Mouse (Mus musculus) hindbrain, embryonic 11.5 days (tissue): ENCODE data around the gene Gm17019. TPM values are rescaled to one million over a fixed set of nuclear protein-coding genes. Genes with fewer than 3 reads are reported as not detected.
"Not testable (repeated sequence)": the region's sequence is repeated elsewhere in the genome, so short reads cannot be mapped to it uniquely, and the experiment has no call there.

Experiments
- ATAC-seq: fragments of 200-750 bp; cut with Nextera tagmentation; 2 replicates; pipeline ENCODE4 v1.8.0; 2017; ENCODE audit warnings: mild to moderate bottlenecking, moderate TSS enrichment, moderate library complexity; ENCODE audit not compliant: low FRiP score
- DNase-seq: peaks from one replicate; pipeline ENCODE4 v3.0.0-alpha.2; 2015; ENCODE audit warnings: low spot score
- H3K27ac ChIP-seq: fragments of 300-500 bp; sonication (generic); 2 replicates; pipeline ENCODE4 v1.5.1; 2014; ENCODE audit warnings: mild to moderate bottlenecking, low read depth, low read length
- H3K27me3 ChIP-seq: fragments of 300-500 bp; sonication (generic); 2 replicates; pipeline ENCODE4 v1.6.1; 2014; ENCODE audit warnings: mild to moderate bottlenecking, low read length, moderate library complexity, mixed read lengths; ENCODE audit not compliant: control insufficient read depth, insufficient read depth
- H3K36me3 ChIP-seq: fragments of 300-500 bp; sonication (generic); 2 replicates; pipeline ENCODE4 v1.6.1; 2014; ENCODE audit warnings: mild to moderate bottlenecking, low read length, moderate library complexity, mixed read lengths; ENCODE audit not compliant: control insufficient read depth, insufficient read depth
- H3K4me1 ChIP-seq: fragments of 300-500 bp; sonication (generic); replicated peaks from 2 replicates; pipeline ENCODE4 v1.6.1; 2014; ENCODE audit warnings: low read length, mixed read lengths; ENCODE audit not compliant: control insufficient read depth, insufficient read depth
- H3K4me2 ChIP-seq: fragments of 300-500 bp; sonication (generic); replicated peaks from 2 replicates; pipeline ENCODE4 v1.6.1; 2014; ENCODE audit warnings: mild to moderate bottlenecking, low read depth, low read length
- H3K4me3 ChIP-seq: fragments of 300-500 bp; sonication (generic); 2 replicates; pipeline ENCODE4 v1.5.1; 2014; ENCODE audit warnings: low read depth, low read length
- H3K9ac ChIP-seq: fragments of 300-500 bp; sonication (generic); 2 replicates; pipeline ENCODE4 v1.6.1; 2014; ENCODE audit warnings: low read depth, low read length
- H3K9me3 ChIP-seq: fragments of 300-500 bp; sonication (generic); 2 replicates; pipeline ENCODE4 v1.6.1; 2016; ENCODE audit warnings: low read length; ENCODE audit not compliant: control insufficient read depth
- WGBS: fragments of 180-500 bp; shearing (Covaris S2); extraction: QIAGEN DNeasy Blood & Tissue Kit; methylation state at CpG from one replicate; pipeline ENCODE4 v1.1.7; 2014; 5-methylcytosine and 5-hydroxymethylcytosine counted together
- polyA plus RNA-seq: library from polyadenylated mRNA; unstranded; fragments of >200 nt; fragmentation: Nextera tagmentation; extraction: Ambion mirVana; gene quantifications from 2 replicates; pipeline ENCODE4 v1.2.1, GENCODE M21; 2014

Gene Gm17019
- polyA plus RNA-seq, 1 experiment from 2014 or later: not detected

DNA sequence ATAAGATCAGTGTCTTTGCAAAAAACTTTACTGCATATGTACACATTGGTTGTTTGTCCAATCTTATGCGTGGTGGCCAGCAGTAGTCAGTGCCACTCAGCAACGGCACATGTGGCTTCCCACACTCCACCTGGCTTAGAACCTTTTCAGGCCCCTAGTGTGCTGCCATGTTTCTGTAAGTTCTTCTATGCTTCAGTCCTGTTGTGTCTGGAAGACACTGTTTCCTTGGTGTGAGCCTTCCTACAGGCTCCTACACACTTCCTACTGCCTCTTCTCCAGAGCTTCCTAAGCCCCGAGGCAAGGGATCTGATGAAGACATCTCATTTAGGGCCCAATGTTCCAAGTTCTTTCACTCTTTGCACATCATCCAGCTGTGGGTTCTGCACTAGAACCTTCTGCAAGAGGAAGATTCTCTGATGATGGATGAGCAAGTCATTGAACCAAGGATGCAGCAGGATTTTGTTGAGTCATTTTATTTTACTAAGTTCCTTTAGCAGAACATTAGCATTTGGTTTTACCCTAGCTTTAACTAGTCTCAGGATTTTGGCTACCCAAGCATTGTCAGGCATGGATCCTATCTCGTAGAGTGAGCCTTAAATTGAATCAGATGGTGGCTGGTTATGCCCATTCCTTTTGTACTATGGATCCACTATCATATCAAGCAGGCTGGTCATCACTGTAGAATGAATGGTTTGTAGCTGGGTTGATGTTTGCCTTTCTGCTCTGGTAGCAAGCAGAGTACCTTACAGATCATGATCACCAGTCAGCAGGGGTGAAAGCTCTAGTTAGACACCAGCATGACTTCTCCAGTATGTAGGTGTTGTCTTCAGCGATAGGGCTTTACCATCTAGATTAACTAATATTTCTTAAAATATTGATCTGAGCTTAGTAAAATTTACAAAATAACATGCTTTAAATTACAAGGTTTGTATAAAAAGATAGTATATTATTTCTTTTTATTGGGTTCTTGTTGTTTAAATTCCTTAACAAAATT is 27.9 kb downstream of the Gm17019 start:
- H3K27ac ChIP-seq, H3K27me3 ChIP-seq, H3K36me3 ChIP-seq, H3K4me1 ChIP-seq, DNase-seq, H3K4me2 ChIP-seq, H3K9ac ChIP-seq, H3K9me3 ChIP-seq, H3K4me3 ChIP-seq: not testable (repeated sequence)
- 73% methylated on average over 5 of the region's 5 CpGs for WGBS
- peak; percentile 92 for ATAC-seq

DNA sequence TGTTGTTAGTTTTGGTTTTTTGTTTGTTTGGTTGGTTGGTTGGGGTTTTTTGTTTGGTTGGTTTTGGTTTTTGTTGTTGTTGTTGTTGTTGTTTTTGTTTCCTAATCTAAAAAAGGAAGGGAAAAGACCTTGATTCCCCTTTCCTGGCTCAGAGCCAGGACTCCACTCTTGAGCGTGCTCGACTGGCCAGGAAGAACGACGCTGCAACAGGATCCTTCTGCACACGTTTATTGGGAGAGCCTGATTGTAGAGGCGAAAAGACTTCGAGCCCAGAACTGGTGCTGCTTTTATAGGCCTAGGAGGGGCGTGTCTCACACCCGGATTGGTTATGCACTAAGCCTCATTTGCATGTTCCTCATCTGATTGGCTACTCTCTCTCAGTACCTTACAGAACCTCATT is 34.7 kb downstream of the Gm17019 start:
- not testable (repeated sequence) for H3K4me1 ChIP-seq, H3K9me3 ChIP-seq, H3K9ac ChIP-seq, H3K27me3 ChIP-seq, H3K4me3 ChIP-seq, H3K27ac ChIP-seq, DNase-seq, H3K4me2 ChIP-seq, H3K36me3 ChIP-seq
- WGBS: 76% methylated on average over 9 of the region's 9 CpGs
- ATAC-seq: peak; percentile 59; the same call in 1 of the 2 replicates

DNA sequence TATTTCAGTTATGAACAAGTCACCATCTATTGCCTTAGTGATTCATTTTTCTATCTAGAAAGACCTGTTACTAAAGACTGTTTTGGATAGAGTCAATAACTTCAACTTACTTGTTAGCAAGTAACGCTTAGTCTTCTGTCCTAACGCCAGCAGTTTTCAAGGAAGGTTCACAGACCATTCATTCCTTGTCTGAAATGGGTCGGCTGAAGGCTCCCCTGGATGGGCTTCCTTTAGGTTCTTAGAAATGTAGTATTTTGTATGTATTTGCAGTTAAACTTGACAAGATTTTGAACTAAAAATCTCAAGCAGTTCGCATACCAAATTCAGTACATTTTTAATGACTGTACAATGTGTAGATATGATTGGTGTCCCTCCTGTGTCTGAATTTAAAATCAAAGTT is 35.2 kb downstream of the Gm17019 start:
- DNase-seq (peak; percentile 3), ATAC-seq (peak; percentile 47; the same call in 1 of the 2 replicates)

DNA sequence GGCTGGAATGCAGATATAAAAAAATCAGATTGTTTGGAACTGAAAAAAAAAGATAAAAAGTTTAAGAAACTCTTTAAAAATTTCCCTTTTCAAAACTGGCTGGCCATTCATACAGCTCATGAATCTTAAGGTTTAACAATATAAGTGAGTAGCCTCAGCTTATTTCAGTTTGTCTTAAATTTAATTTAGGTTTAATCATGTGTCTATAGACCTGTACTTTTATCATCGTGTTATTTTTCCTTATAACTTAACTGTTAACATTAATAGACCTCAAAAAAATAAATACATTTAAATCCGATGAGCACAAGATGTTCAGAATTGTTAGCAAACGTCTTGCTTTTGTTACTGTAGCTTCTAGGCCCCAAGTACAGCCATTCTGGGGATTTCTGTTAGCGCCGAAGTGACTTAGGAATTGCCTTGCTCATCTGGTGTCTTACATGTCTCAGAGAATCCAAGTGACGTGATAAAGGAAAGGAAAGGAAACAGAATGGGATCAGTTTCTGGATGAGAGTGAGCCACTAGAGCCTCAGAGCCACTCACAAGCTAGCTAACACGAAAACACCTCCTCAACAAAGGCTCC is 36.0 kb downstream of the Gm17019 start:
- H3K9ac ChIP-seq, H3K27me3 ChIP-seq, H3K9me3 ChIP-seq, H3K4me3 ChIP-seq, H3K27ac ChIP-seq, H3K36me3 ChIP-seq, H3K4me1 ChIP-seq, H3K4me2 ChIP-seq, DNase-seq: not testable (repeated sequence)
- peak; percentile 71; the same call in 1 of the 2 replicates for ATAC-seq
- 73% methylated on average over 6 of the region's 7 CpGs for WGBS

More for the DNA sequence above, 35.2 kb downstream of the Gm17019 start:
- H3K36me3 ChIP-seq, H3K9me3 ChIP-seq, H3K4me2 ChIP-seq, H3K9ac ChIP-seq, H3K27me3 ChIP-seq, H3K4me3 ChIP-seq, H3K27ac ChIP-seq, H3K4me1 ChIP-seq: not testable (repeated sequence)
- WGBS: 84% methylated on average over 4 of the region's 4 CpGs

DNA sequence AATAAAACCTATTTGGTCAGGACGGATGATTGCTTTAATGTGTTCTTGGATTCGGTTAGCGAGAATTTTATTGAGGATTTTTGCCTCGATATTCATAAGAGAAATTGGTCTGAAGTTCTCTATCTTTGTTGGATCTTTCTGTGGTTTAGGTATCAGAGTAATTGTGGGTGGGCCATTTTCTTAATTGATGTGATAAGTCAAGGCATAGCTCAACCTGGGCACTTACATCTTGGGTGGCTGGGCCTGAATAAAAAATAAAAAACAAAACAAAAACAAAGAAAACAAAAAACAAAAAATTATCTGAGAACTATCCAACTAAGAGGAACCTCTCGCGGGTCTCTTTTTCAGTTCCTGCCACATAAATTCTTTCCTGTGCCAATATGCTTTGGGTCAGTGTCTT is 38.7 kb downstream of the Gm17019 start:
- 91% methylated on average over 6 of the region's 6 CpGs for WGBS
- H3K4me2 ChIP-seq: not testable (repeated sequence)

DNA sequence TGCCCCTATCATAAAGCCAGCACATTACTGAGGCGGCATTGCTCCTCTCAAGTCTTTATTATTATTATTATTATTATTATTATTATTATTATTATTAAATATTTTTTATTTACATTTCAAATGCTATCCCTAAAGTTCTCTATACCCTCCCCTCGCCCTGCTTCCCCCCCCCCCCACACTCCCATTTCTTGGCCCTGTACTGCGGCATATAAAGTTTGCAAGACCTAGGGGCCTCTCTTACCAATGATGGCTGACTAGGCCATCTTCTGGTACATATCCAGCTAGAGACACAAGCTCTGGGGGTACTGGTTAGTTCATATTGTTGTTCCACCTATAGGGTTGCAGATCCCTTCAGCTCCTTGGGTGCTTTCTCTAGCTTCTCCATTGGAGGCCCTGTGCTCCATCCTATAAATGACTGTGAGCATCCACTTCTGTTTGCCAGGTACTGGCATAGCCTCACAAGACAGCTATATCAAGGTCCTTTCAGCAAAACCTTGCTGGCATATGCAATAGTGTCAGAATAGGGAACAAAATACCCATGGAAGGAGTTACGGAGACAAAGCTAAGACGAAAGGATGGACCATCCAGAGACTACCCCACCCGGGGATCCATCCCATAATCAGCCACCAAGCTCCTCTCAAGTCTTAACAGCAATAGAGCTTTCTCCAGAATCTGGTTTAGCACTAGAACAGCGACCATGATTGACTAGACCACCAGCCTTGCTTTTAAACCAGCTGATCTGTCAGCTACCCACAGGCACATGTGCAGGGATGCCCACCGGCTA is 42.2 kb downstream of the Gm17019 start:
- H3K27ac ChIP-seq, H3K4me2 ChIP-seq, H3K9me3 ChIP-seq, H3K4me1 ChIP-seq, H3K4me3 ChIP-seq, H3K36me3 ChIP-seq, DNase-seq, H3K9ac ChIP-seq, H3K27me3 ChIP-seq: not testable (repeated sequence)
- peak; percentile 75 for ATAC-seq
- 82% methylated on average over 7 of the region's 8 CpGs for WGBS

More for the DNA sequence above, 38.7 kb downstream of the Gm17019 start:
- H3K27me3 ChIP-seq, DNase-seq, H3K36me3 ChIP-seq, H3K27ac ChIP-seq, H3K9me3 ChIP-seq, H3K4me1 ChIP-seq, H3K9ac ChIP-seq, H3K4me3 ChIP-seq: not testable (repeated sequence)
- ATAC-seq: peak; percentile 82

DNA sequence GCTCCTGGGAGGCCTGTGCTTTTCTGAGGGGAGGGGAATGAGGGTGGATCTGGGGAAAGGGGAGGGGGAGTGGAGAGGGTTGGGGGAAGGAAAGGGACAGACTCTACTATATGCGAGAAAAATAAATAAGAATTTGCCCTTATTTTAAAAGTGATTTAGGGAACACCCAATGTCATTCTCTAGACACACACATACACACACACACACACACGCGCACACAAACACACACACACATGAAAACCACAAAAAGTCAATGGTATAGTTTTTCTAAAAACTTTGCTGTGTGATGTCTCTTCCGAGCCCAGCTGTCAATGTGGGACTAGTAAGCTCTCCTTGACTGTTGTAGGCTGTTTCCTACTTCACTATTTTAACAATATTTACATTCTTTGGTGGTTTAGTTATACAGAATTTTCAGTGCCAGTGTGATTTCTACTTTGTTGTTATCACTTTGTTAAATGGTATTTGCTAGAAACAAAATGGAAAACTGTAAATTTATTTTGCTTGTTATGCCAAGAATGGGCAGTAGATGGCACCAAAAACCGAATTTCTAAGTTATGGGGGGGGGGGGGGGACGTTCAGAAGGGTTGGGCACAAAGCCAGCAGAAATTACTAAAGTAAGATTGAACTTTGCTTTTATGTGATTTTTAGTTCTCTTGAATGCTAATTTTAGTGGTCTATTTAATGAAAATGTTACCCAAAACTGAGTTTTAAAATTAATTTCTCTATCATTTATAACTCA is 46.0 kb downstream of the Gm17019 start:
- H3K27me3 ChIP-seq, H3K36me3 ChIP-seq, H3K9ac ChIP-seq, H3K27ac ChIP-seq, H3K4me2 ChIP-seq, H3K4me3 ChIP-seq, H3K4me1 ChIP-seq, H3K9me3 ChIP-seq, DNase-seq: not testable (repeated sequence)
- 42% methylated on average over 5 of the region's 6 CpGs for WGBS
- peak; percentile 89 for ATAC-seq
